Mouse (Mus musculus): ENCODE results near the gene Dpf1. TPM values are rescaled to one million over a fixed set of nuclear protein-coding genes. Genes with fewer than 3 reads are reported as not detected.

Dpf1 gene
- polyA plus RNA-seq, 1 experiment from 2014 or later, result 1.9 TPM

- WGBS, result 62% methylated on average over 4 of the region's 4 CpGs
- no peak for ATAC-seq (ENCODE audit: low FRiP score, low TSS enrichment)
- Histone ChIP-seq H3K27ac (replicated peaks) (no peak overlapping the region), H3K4me3 (ENCODE audit: low read depth, low read length) (no peak overlapping the region), H3K27me3 (ENCODE audit: control insufficient read depth, insufficient read depth, low read length) (0 out of 2 replicates have a peak, but pooled peaks cover 2% of the 10 kb centered on the region), H3K4me2 (replicated peaks; ENCODE audit: low read depth) (no peak overlapping the region), H3K36me3 (ENCODE audit: control insufficient read depth, insufficient read depth, low read length) (no peaks in the 10 kb centered on the region), H3K4me1 (replicated peaks; ENCODE audit: control insufficient read depth, insufficient read depth) (no peaks in the 10 kb centered on the region; the same call in 1 of the 2 replicates), H3K9me3 (ENCODE audit: control insufficient read depth, low read length) (no peaks in the 10 kb centered on the region), H3K9ac (ENCODE audit: low read length) (no peak overlapping the region)
- no peak for TF ChIP-seq EP300 (optimal IDR thresholded peaks at IDR 0.05)
- no peak for TF ChIP-seq CTCF (IDR thresholded peaks at IDR 0.05; ENCODE audit: low read depth)
- DNase-seq (ENCODE audit: low spot score), result no peak
These were observed 26.2 kb upstream of the Dpf1 start for GRCm38 (mm10) chr7:29277510-29277909.

GRCm38 (mm10) chr7:29279261-29279660, 24.5 kb upstream of the Dpf1 start:
- Histone ChIP-seq H3K4me3 (ENCODE audit: low read depth, low read length) (no peak overlapping the region), H3K4me2 (replicated peaks; ENCODE audit: low read depth) (peak overlapping the region; percentile 86), H3K36me3 (ENCODE audit: control insufficient read depth, insufficient read depth, low read length) (no peaks in the 10 kb centered on the region), H3K27ac (replicated peaks) (no peak overlapping the region), H3K9me3 (ENCODE audit: control insufficient read depth, low read length) (no peaks in the 10 kb centered on the region), H3K4me1 (replicated peaks; ENCODE audit: control insufficient read depth, insufficient read depth) (no peaks in the 10 kb centered on the region; the same call in 1 of the 2 replicates), H3K27me3 (ENCODE audit: control insufficient read depth, insufficient read depth, low read length) (0 out of 2 replicates have a peak, but pooled peaks cover 2% of the 10 kb centered on the region), H3K9ac (ENCODE audit: low read length) (no peak overlapping the region)
- DNase-seq (ENCODE audit: low spot score), result no peak
- TF ChIP-seq CTCF (IDR thresholded peaks at IDR 0.05; ENCODE audit: low read depth), result no peak
- TF ChIP-seq EP300 (optimal IDR thresholded peaks at IDR 0.05), result no peak
- ATAC-seq (ENCODE audit: low FRiP score, low TSS enrichment), result no peak

DNA sequence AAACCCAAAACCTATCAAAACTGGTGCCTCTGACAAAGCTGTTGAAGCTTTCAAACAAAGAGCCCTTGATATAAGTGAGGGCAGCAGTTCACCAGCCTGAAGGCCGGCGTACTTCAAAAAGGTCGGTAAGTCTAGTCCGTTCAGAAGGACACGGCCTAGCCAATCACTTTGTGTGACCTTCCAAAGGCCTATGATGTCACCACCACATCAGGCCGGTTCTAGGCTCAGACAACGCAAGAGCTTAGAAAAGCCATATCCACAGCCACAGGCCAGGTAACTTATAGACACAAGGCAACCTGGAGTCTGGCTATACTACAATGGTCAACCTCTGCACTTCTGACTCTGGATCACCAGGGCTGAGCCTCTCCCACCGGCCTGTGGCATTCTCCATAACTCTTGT, 23.8 kb upstream of the Dpf1 start:
- WGBS, result 42% methylated on average over 8 of the region's 8 CpGs
- Histone ChIP-seq H3K4me3 (ENCODE audit: low read depth, low read length) (peak overlapping the region; percentile 65), H3K27ac (replicated peaks) (peak overlapping the region; percentile 97), H3K9me3 (ENCODE audit: control insufficient read depth, low read length) (no peaks in the 10 kb centered on the region), H3K4me2 (replicated peaks; ENCODE audit: low read depth) (peak overlapping the region; percentile 86), H3K27me3 (ENCODE audit: control insufficient read depth, insufficient read depth, low read length) (0 out of 2 replicates have a peak, but pooled peaks cover 2% of the 10 kb centered on the region), H3K36me3 (ENCODE audit: control insufficient read depth, insufficient read depth, low read length) (no peaks in the 10 kb centered on the region), H3K4me1 (replicated peaks; ENCODE audit: control insufficient read depth, insufficient read depth) (no peaks in the 10 kb centered on the region; the same call in 1 of the 2 replicates), H3K9ac (ENCODE audit: low read length) (no peak overlapping the region)
- ATAC-seq (ENCODE audit: low FRiP score, low TSS enrichment), result peak; percentile 10; the same call in 1 of the 2 replicates
- TF ChIP-seq EP300 (optimal IDR thresholded peaks at IDR 0.05) (no peak), CTCF (IDR thresholded peaks at IDR 0.05; ENCODE audit: low read depth) (no peak)
- peak; percentile 63 for DNase-seq (ENCODE audit: low spot score)

GRCm38 (mm10) chr7:29280801-29281200, 22.9 kb upstream of the Dpf1 start:
- Histone ChIP-seq H3K4me2 (replicated peaks; ENCODE audit: low read depth) (peak overlapping the region; percentile 86), H3K36me3 (ENCODE audit: control insufficient read depth, insufficient read depth, low read length) (no peaks in the 10 kb centered on the region), H3K9me3 (ENCODE audit: control insufficient read depth, low read length) (no peaks in the 10 kb centered on the region), H3K4me3 (ENCODE audit: low read depth, low read length) (peak overlapping the region; percentile 65), H3K27ac (replicated peaks) (peak overlapping the region; percentile 97), H3K9ac (ENCODE audit: low read length) (peak overlapping the region; percentile 90), H3K27me3 (ENCODE audit: control insufficient read depth, insufficient read depth, low read length) (0 out of 2 replicates have a peak, but pooled peaks cover 2% of the 10 kb centered on the region), H3K4me1 (replicated peaks; ENCODE audit: control insufficient read depth, insufficient read depth) (no peaks in the 10 kb centered on the region; the same call in 1 of the 2 replicates)
- 15% methylated on average over 13 of the region's 13 CpGs for WGBS
- DNase-seq (ENCODE audit: low spot score) (no peak), ATAC-seq (ENCODE audit: low FRiP score, low TSS enrichment) (peak; percentile 9; the same call in 1 of the 2 replicates)
- TF ChIP-seq CTCF (IDR thresholded peaks at IDR 0.05; ENCODE audit: low read depth), result no peak
- TF ChIP-seq EP300 (optimal IDR thresholded peaks at IDR 0.05), result no peak

DNA sequence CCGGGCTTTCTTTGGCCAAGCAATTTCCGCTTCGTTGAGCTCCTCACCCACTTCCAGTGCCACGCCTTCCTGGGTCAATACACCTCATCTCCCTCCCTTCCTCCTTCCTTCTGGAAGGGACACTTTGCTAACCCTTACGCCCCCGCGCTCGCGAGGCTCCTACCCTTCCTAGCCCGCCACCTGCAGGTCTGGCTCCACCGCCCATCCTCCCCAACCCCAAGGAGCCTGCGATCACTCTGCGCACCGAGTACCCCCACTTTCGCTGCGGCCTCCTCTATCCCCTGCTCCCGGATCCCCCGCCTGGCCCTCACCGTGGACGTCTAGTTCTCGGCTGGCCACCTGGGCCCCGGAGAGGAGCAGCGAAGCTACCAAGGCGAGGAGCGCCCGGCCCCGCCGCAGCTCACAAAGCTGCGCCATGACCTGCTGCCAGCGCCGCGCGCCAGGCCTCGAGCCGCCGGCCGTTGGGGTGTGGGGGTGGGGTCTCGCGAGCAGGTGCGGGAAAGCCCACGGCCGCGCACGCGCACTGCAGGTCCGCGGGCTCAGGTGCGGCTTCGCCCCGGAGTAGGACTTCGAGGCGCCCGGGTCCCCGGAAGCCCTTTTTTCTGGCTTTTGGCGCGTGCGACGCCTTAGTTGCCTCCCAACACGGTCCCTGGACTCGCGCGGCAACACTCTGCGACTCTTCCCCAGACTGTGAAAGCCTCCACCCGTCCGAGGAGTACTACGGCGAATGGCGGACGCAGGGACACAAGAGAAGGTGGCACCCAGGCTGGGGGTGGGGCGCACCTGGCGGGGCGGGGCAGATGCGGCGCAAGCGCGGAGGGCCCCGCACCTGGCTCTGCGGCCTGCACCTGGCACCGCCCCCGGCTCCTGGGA, 22.3 kb upstream of the Dpf1 start, which contains the start of gene Spint2:
Gene Spint2 (minus strand): TSS at position 712 of the 873 bp plus-strand sequence.
- Histone ChIP-seq H3K27ac (replicated peaks) (peak within 1 kb of the TSS; percentile 97), H3K4me3 (ENCODE audit: low read depth, low read length) (peak within 1 kb of the TSS; percentile 65), H3K9ac (ENCODE audit: low read length) (peak within 1 kb of the TSS; percentile 90), H3K4me2 (replicated peaks; ENCODE audit: low read depth) (peak within 1 kb of the TSS; percentile 86), H3K4me1 (replicated peaks; ENCODE audit: control insufficient read depth, insufficient read depth) (no peaks in the 10 kb centered on the region; the same call in 1 of the 2 replicates), H3K9me3 (ENCODE audit: control insufficient read depth, low read length) (no peaks in the 10 kb centered on the region), H3K27me3 (ENCODE audit: control insufficient read depth, insufficient read depth, low read length) (0 out of 2 replicates have a peak, but pooled peaks cover 2% of the 10 kb centered on the region), H3K36me3 (ENCODE audit: control insufficient read depth, insufficient read depth, low read length) (no peaks in the 10 kb centered on the region)
- peak; percentile 91 for ATAC-seq (ENCODE audit: low FRiP score, low TSS enrichment)
- peak; percentile 97 for DNase-seq (ENCODE audit: low spot score)
- WGBS, result under 1% methylated on average over 75 of the region's 80 CpGs
- TF ChIP-seq CTCF (IDR thresholded peaks at IDR 0.05; ENCODE audit: low read depth) (peak; percentile 62), EP300 (optimal IDR thresholded peaks at IDR 0.05) (peak; percentile 5)
